Mouse (Mus musculus) liver, embryonic 14.5 days (tissue): Measurements from ENCODE around the gene Racgap1.

Source experiments
- CTCF ChIP-seq: IDR thresholded peaks from 2 replicates; pipeline ENCODE4 v1.5.1; 2016; ENCODE audit warnings: antibody characterized with exemption, low read depth, control low read depth
- EP300 ChIP-seq: IDR thresholded peaks from 2 replicates; pipeline ENCODE4 v1.6.1; 2016; ENCODE audit warnings: antibody characterized with exemption, low read depth

- TF ChIP-seq EP300 (no peak), CTCF (no peak)
Observed at GRCm38 (mm10) chr15:99619821-99620220, 31.6 kb downstream of the Racgap1 start.
